Mouse (Mus musculus): Measurements from ENCODE around the gene Wdr60. TPM values are rescaled to one million over a fixed set of nuclear protein-coding genes. Genes with fewer than 3 reads are reported as not detected.

Wdr60 gene
- total and polyA plus RNA-seq, 2 experiments from 2014 or later = 14.5 to 16.4 TPM

DNA sequence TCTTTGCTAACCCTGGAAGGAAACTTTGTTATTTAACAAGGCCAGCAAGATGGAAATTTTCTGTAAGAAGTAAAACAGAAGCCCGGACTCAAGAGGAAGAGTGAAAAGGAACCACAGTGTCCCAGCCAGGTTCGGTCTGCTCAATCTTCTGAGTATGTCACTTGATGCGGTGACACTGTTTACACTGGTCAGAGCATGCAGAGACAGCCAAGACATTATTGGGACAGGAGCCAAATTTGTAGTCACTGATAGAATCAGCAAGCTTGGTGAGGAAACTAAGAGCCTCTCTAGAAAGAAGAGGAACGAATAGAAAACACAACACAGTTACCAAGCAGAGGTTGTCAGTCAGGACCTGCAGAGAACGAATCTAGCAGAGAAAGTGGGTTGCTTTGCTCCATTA is 93.2 kb downstream of the Wdr60 start:
- Histone ChIP-seq H3K4me1 (ENCODE audit: insufficient read depth) (no peaks in the 10 kb centered on the region), H3K27ac (ENCODE audit: low read depth, low read length) (no peak overlapping the region), H3K4me2 (ENCODE audit: low read depth) (no peak overlapping the region), H3K27me3 (ENCODE audit: insufficient read depth, low read length) (no peaks in the 10 kb centered on the region), H3K4me3 (ENCODE audit: low read depth, low read length) (no peak overlapping the region), H3K9me3 (ENCODE audit: low read length) (no peaks in the 10 kb centered on the region), H3K9ac (no peak overlapping the region), H3K36me3 (ENCODE audit: insufficient read depth) (no peaks in the 10 kb centered on the region)
- ATAC-seq (no peak), DNase-seq (no peak)
- no peak for TF ChIP-seq CTCF (IDR thresholded peaks at IDR 0.05; ENCODE audit: low read depth)
- WGBS = 71% methylated on average over 5 of the region's 5 CpGs

DNA sequence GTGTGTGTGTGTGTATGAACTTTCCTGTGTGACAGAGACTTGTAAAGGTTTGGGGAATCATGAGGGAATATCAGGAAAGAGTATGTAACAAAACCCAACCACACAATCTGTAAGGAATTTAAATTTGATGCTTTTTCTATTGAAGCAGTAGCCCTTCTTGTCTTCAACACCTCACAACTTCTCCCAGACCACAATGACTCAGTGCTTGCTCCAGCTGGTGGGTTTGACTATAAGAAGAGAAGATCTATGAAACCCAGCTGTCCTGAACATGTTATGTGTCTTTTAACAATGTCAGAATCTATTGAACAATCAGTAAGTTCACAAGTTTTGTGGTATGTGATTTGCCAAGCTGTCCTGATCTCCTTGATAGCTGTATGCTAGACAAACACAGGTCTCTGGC is 97.5 kb downstream of the Wdr60 start:
- no peak overlapping the region for H3K4me3 ChIP-seq (ENCODE audit: low read depth, low read length)
- no peaks in the 10 kb centered on the region for H3K27me3 ChIP-seq (ENCODE audit: insufficient read depth, low read length)
- ATAC-seq (no peak), DNase-seq (no peak)
- H3K4me2 ChIP-seq (ENCODE audit: low read depth) = no peak overlapping the region
- H3K27ac ChIP-seq (ENCODE audit: low read depth, low read length) = no peak overlapping the region
- TF ChIP-seq CTCF (IDR thresholded peaks at IDR 0.05; ENCODE audit: low read depth) = no peak
- H3K9me3 ChIP-seq (ENCODE audit: low read length) = no peaks in the 10 kb centered on the region
- no peaks in the 10 kb centered on the region for H3K4me1 ChIP-seq (ENCODE audit: insufficient read depth)
- no peak overlapping the region for H3K9ac ChIP-seq
- H3K36me3 ChIP-seq (ENCODE audit: insufficient read depth) = no peaks in the 10 kb centered on the region

DNA sequence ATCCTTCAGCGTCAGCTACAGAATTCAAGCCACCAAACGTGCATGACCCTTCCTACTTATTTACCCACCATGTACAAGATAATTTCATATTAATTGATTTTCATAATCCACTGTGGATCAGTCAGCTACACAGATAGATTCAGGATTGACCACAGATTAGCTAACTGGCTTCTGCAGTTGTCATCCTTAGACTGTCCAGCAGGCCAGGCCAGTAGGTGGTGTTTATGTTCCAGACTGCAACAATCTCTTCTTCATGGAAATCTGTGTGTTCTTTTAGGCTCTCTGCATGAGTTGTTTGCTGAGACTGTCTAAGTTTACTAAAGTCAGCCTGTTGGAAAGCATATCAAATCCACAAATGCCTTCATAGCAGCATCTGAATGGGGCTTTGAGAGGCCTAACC is 103.1 kb downstream of the Wdr60 start:
- Histone ChIP-seq H3K4me3 (ENCODE audit: low read depth, low read length) (no peak overlapping the region), H3K4me2 (ENCODE audit: low read depth) (no peak overlapping the region), H3K9ac (no peak overlapping the region), H3K27ac (ENCODE audit: low read depth, low read length) (no peak overlapping the region), H3K4me1 (ENCODE audit: insufficient read depth) (no peaks in the 10 kb centered on the region), H3K9me3 (ENCODE audit: low read length) (no peaks in the 10 kb centered on the region), H3K27me3 (ENCODE audit: insufficient read depth, low read length) (no peaks in the 10 kb centered on the region), H3K36me3 (ENCODE audit: insufficient read depth) (no peaks in the 10 kb centered on the region)
- no peak for TF ChIP-seq CTCF (IDR thresholded peaks at IDR 0.05; ENCODE audit: low read depth)
- DNase-seq = no peak
- no peak for ATAC-seq
- WGBS = 92% methylated on average over 2 of the region's 2 CpGs

DNA sequence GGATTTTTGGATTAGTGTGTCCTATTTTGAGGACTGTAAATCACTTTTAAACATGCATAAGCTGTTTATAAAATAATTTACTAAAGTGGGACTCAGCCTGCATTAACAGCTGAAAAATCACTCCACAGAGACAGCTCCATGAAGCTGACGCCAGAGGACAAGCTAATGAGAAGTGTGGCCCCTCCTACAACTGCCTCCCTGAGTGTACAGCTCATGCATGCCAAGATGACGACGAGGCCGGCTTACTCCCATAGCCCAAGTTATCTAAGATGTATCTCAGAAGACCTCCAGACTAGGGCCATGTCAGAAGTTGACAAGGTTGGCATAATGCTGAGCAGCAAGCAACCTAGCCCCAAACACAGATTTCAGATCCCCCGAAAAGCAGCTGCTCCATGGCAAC is 103.6 kb downstream of the Wdr60 start:
- ATAC-seq = no peak
- DNase-seq = no peak
- H3K9me3 ChIP-seq (ENCODE audit: low read length) = no peaks in the 10 kb centered on the region
- H3K36me3 ChIP-seq (ENCODE audit: insufficient read depth) = no peaks in the 10 kb centered on the region
- no peak for TF ChIP-seq CTCF (IDR thresholded peaks at IDR 0.05; ENCODE audit: low read depth)
- H3K27ac ChIP-seq (ENCODE audit: low read depth, low read length) = no peak overlapping the region
- no peak overlapping the region for H3K4me3 ChIP-seq (ENCODE audit: low read depth, low read length)
- no peaks in the 10 kb centered on the region for H3K4me1 ChIP-seq (ENCODE audit: insufficient read depth)
- no peak overlapping the region for H3K4me2 ChIP-seq (ENCODE audit: low read depth)
- 80% methylated on average over 5 of the region's 5 CpGs for WGBS
- no peak overlapping the region for H3K9ac ChIP-seq
- no peaks in the 10 kb centered on the region for H3K27me3 ChIP-seq (ENCODE audit: insufficient read depth, low read length)

DNA sequence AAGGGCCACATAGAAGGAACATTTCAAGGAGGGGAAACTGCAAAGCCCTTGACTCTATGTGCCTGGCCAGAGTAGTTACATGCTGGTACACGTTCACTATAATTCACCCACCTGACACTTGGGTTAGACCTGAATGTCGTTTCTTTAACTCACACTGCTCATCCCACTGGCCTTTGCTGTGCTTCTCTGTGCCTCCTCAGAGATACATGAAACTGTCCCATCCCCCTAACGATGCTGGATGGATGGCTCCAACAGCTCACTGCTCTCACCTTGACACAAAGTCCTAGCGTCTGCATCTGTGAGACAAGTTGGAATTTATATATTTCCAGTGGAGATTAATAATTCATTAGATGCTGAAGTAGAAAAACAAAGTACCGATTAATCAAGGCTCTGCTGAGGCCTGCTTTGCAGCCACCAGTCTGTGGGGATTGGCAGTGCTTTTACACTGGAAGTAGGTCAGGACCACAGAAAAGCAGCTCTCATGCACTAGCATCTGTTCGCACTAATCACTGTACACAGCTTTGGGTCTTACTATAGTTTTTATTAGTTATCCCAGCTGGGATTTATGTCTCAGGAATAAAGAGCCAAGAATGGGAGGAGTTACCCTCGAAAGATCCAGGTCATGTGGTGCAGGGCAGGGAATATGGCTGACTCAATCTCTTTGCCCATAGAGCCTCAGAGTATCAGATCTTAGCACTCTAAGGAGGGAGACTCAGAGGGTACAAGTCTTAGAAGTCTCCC is 105.9 kb downstream of the Wdr60 start:
- no peaks in the 10 kb centered on the region for H3K36me3 ChIP-seq (ENCODE audit: insufficient read depth)
- no peaks in the 10 kb centered on the region for H3K9me3 ChIP-seq (ENCODE audit: low read length)
- H3K4me3 ChIP-seq (ENCODE audit: low read depth, low read length) = no peak overlapping the region
- H3K4me1 ChIP-seq (ENCODE audit: insufficient read depth) = no peaks in the 10 kb centered on the region
- no peak overlapping the region for H3K27ac ChIP-seq (ENCODE audit: low read depth, low read length)
- 72% methylated on average over 7 of the region's 7 CpGs for WGBS
- no peak for TF ChIP-seq CTCF (IDR thresholded peaks at IDR 0.05; ENCODE audit: low read depth)
- no peak for DNase-seq
- peak; percentile 20; the same call in 1 of the 2 replicates for ATAC-seq
- no peak overlapping the region for H3K4me2 ChIP-seq (ENCODE audit: low read depth)
- H3K27me3 ChIP-seq (ENCODE audit: insufficient read depth, low read length) = no peaks in the 10 kb centered on the region
- no peak overlapping the region for H3K9ac ChIP-seq

Small RNA genes within 50 kb of the gene (microRNA-seq; reads per million reads assigned to microRNA genes)
- gene Gm23190 = 0 reads per million in 2 experiments

Other genes with a start within 250 kb of the Wdr60 start
- 54.5 and 63.1 TPM in 2 replicates for gene Zfp386, start 215.3 kb downstream of the Wdr60 start, total RNA-seq (2014; rRNA removed)
- gene Zfp386, start 215.3 kb downstream of the Wdr60 start, polyA plus RNA-seq (2015; fragmentation: Nextera tagmentation; extraction: Ambion mirVana) = 43.7 and 45.7 TPM in 2 replicates
- gene Vipr2, start 185.3 kb downstream of the Wdr60 start, total RNA-seq (2014; rRNA removed) = 0.85 and 2.7 TPM in 2 replicates
- gene Vipr2, start 185.3 kb downstream of the Wdr60 start, polyA plus RNA-seq (2015; fragmentation: Nextera tagmentation; extraction: Ambion mirVana) = 0.69 and 1.4 TPM in 2 replicates
- not detected in 2 replicates for gene Gm11027, start 12.4 kb upstream of the Wdr60 start, total RNA-seq (2014; rRNA removed)
- gene Gm11027, start 12.4 kb upstream of the Wdr60 start, polyA plus RNA-seq (2015; fragmentation: Nextera tagmentation; extraction: Ambion mirVana) = not detected in 2 replicates
- gene Esyt2, start 18.2 kb upstream of the Wdr60 start, total RNA-seq (2014; rRNA removed) = 45.9 and 49.7 TPM in 2 replicates
- 5.2 and 8.1 TPM in 2 replicates for gene Esyt2, start 18.2 kb upstream of the Wdr60 start, polyA plus RNA-seq (2015; fragmentation: Nextera tagmentation; extraction: Ambion mirVana)
- 6.5 and 11.5 TPM in 2 replicates for gene Ncapg2, start 142.4 kb upstream of the Wdr60 start, total RNA-seq (2014; rRNA removed)
- gene Ncapg2, start 142.4 kb upstream of the Wdr60 start, polyA plus RNA-seq (2015; fragmentation: Nextera tagmentation; extraction: Ambion mirVana) = 2.5 and 5.0 TPM in 2 replicates
- gene Ptprn2, start 222.7 kb upstream of the Wdr60 start, total RNA-seq (2014; rRNA removed) = 77.4 and 91.1 TPM in 2 replicates
- gene Ptprn2, start 222.7 kb upstream of the Wdr60 start, polyA plus RNA-seq (2015; fragmentation: Nextera tagmentation; extraction: Ambion mirVana) = 14.6 and 15.9 TPM in 2 replicates

All from forebrain, postnatal 0 days (tissue).